Mouse (Mus musculus) C2C12 (cell line): ENCODE measurements at regions not wholly inside any gene's neighbourhood (a gene's known extent, or its start where the extent isn't known, plus 50 kb on each side); places are given as distances from the start of the nearest gene placed in this dataset.

Experiments
- H3K27me3 ChIP-seq: one replicate; pipeline ENCODE4 v1.6.1; 2011; ENCODE audit not compliant: control insufficient read depth, insufficient read depth, insufficient read length
- H3K36me3 ChIP-seq: one replicate; pipeline ENCODE4 v1.6.1; 2011; ENCODE audit not compliant: control insufficient read depth, insufficient read depth
- H3K4me3 ChIP-seq: one replicate; pipeline ENCODE4 v1.5.1; 2011; ENCODE audit warnings: mild to moderate bottlenecking, control low read depth; ENCODE audit not compliant: poor library complexity, insufficient read depth, severe bottlenecking
- H3K79me2 ChIP-seq: one replicate; pipeline ENCODE4 v1.6.1; 2011; ENCODE audit not compliant: control insufficient read depth, insufficient read depth
- H3K79me3 ChIP-seq: one replicate; pipeline ENCODE4 v1.6.1; 2011; ENCODE audit warnings: low read depth, control low read depth
- H3ac ChIP-seq: one replicate; pipeline ENCODE3; 2011; ENCODE audit warnings: low read depth; ENCODE audit not compliant: control insufficient read depth, insufficient read length
- CEBPB ChIP-seq: IDR thresholded peaks from one replicate; pipeline ENCODE4 v1.6.1; 2011; ENCODE audit warnings: low read depth, mild to moderate bottlenecking, control low read depth, moderate library complexity
- CTCF ChIP-seq: IDR thresholded peaks from one replicate; pipeline ENCODE4 v1.5.1; 2011; ENCODE audit not compliant: control insufficient read depth, insufficient read depth, insufficient read length
- FOSL1 ChIP-seq: IDR thresholded peaks from one replicate; pipeline ENCODE4 v1.8.0; 2011; ENCODE audit warnings: mild to moderate bottlenecking, low read length; ENCODE audit not compliant: poor library complexity, insufficient read depth, severe bottlenecking
- MAX ChIP-seq: IDR thresholded peaks from one replicate; pipeline ENCODE4 v1.6.1; 2011; ENCODE audit warnings: mild to moderate bottlenecking, control low read depth
- MYOD1 ChIP-seq: IDR thresholded peaks from one replicate; pipeline ENCODE4 v1.6.1; 2011; ENCODE audit warnings: low read depth; ENCODE audit not compliant: control insufficient read depth, insufficient read length
- MYOG ChIP-seq: IDR thresholded peaks from one replicate; pipeline ENCODE4 v1.6.1; 2011; ENCODE audit not compliant: control insufficient read depth, insufficient read length; ENCODE audit errors: extremely low read depth
- USF1 ChIP-seq: IDR thresholded peaks from one replicate; pipeline ENCODE4 v1.6.1; 2011; ENCODE audit warnings: low read depth, mild to moderate bottlenecking, control low read depth, moderate library complexity

- Histone ChIP-seq H3K36me3 (no peaks in the 10 kb centered on the region), H3K79me3 (no peaks in the 10 kb centered on the region), H3K79me2 (no peaks in the 10 kb centered on the region), H3K4me3 (no peak overlapping the region), H3K27me3 (no peaks in the 10 kb centered on the region), H3ac (no peak overlapping the region)
- no peak for TF ChIP-seq MYOD1
- TF ChIP-seq CTCF, result no peak
- TF ChIP-seq CEBPB, result no peak
- no peak for TF ChIP-seq MAX
- TF ChIP-seq USF1, result no peak
- TF ChIP-seq MYOG, result no peak
- no peak for TF ChIP-seq FOSL1
These were observed 145.3 kb upstream of the Rreb1 start for GRCm38 (mm10) chr13:37632835-37633440.

- H3K79me3 ChIP-seq, result no peaks in the 10 kb centered on the region
- no peaks in the 10 kb centered on the region for H3K36me3 ChIP-seq
- no peaks in the 10 kb centered on the region for H3K27me3 ChIP-seq
- no peaks in the 10 kb centered on the region for H3K79me2 ChIP-seq
- H3K4me3 ChIP-seq, result no peak overlapping the region
- no peak overlapping the region for H3ac ChIP-seq
- TF ChIP-seq MYOD1 (no peak), CEBPB (no peak), MYOG (no peak), USF1 (no peak), FOSL1 (no peak), CTCF (no peak), MAX (no peak)
These were observed 141.8 kb upstream of the Rreb1 start for GRCm38 (mm10) chr13:37636363-37636762.

GRCm38 (mm10) chr13:37637151-37637550, 141.0 kb upstream of the Rreb1 start:
- no peak overlapping the region for H3ac ChIP-seq
- no peaks in the 10 kb centered on the region for H3K79me2 ChIP-seq
- H3K79me3 ChIP-seq, result no peaks in the 10 kb centered on the region
- no peaks in the 10 kb centered on the region for H3K27me3 ChIP-seq
- TF ChIP-seq CEBPB (no peak), USF1 (no peak), MAX (no peak), MYOD1 (no peak), MYOG (no peak), FOSL1 (no peak), CTCF (no peak)
- H3K36me3 ChIP-seq, result no peaks in the 10 kb centered on the region
- no peak overlapping the region for H3K4me3 ChIP-seq

- Histone ChIP-seq H3K79me3 (no peaks in the 10 kb centered on the region), H3K4me3 (no peak overlapping the region)
- TF ChIP-seq USF1, result no peak
- TF ChIP-seq MYOD1, result no peak
- no peak for TF ChIP-seq MYOG
- no peak for TF ChIP-seq FOSL1
- no peak for TF ChIP-seq CTCF
- no peak for TF ChIP-seq MAX
- TF ChIP-seq CEBPB, result no peak
These were observed 140.1 kb upstream of the Rreb1 start for GRCm38 (mm10) chr13:37638071-37638511.

GRCm38 (mm10) chr13:37642410-37643093, 135.6 kb upstream of the Rreb1 start:
- H3K27me3 ChIP-seq, result no peaks in the 10 kb centered on the region

More at GRCm38 (mm10) chr13:37638071-37638511, 140.1 kb upstream of the Rreb1 start:
- Histone ChIP-seq H3K79me2 (no peaks in the 10 kb centered on the region), H3K27me3 (no peaks in the 10 kb centered on the region), H3K36me3 (no peaks in the 10 kb centered on the region), H3ac (no peak overlapping the region)

GRCm38 (mm10) chr13:37644751-37645181, 133.4 kb upstream of the Rreb1 start:
- Histone ChIP-seq H3K4me3 (no peak overlapping the region), H3K79me3 (no peaks in the 10 kb centered on the region), H3K36me3 (no peaks in the 10 kb centered on the region), H3K27me3 (no peaks in the 10 kb centered on the region), H3K79me2 (no peaks in the 10 kb centered on the region), H3ac (no peak overlapping the region)
- TF ChIP-seq CEBPB, result no peak
- no peak for TF ChIP-seq CTCF
- TF ChIP-seq FOSL1, result no peak
- no peak for TF ChIP-seq MAX
- no peak for TF ChIP-seq USF1
- no peak for TF ChIP-seq MYOG
- no peak for TF ChIP-seq MYOD1

More at GRCm38 (mm10) chr13:37642410-37643093, 135.6 kb upstream of the Rreb1 start:
- Histone ChIP-seq H3K36me3 (no peaks in the 10 kb centered on the region), H3K79me2 (no peaks in the 10 kb centered on the region), H3K79me3 (no peaks in the 10 kb centered on the region), H3K4me3 (no peak overlapping the region), H3ac (no peak overlapping the region)
- TF ChIP-seq MYOD1 (no peak), CTCF (no peak), MAX (no peak), FOSL1 (no peak)
